Mouse (Mus musculus) neural tube, embryonic 10.5 days (tissue): ENCODE measurements around the gene Mrps6.

Experiments
- DNase-seq: peaks from one replicate; pipeline ENCODE4 v3.0.0-alpha.2; 2017; ENCODE audit warnings: low spot score; ENCODE audit errors: extremely low spot score

Mrps6 gene

GRCm38 (mm10) chr16:92119013-92119515 is 61.0 kb downstream of the Mrps6 start:
- no peak for DNase-seq

- no peak for DNase-seq
Observed at GRCm38 (mm10) chr16:92120899-92121531, 62.9 kb downstream of the Mrps6 start.

DNA sequence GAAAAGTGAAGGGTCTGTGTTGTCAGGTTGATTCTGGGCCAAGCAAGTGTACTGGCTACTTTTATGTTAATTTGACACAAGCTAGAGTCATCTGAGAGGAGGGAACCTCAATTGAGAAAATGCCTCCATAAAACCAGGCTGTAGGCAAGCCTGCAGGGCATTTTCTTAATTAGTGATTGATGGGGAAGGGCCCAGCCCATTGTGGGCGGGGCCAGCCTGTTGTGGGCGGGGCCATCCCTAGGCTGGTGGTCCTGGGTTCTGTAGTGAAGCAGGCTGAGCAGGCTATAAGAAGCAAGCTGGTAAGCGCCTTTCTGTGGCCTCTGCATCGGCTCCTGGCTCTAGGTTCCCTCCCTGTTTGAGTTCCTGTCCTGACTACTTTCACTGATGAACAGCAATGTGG is 69.2 kb downstream of the Mrps6 start:
- no peak for DNase-seq

GRCm38 (mm10) chr16:92127666-92128065 is 69.6 kb downstream of the Mrps6 start:
- DNase-seq, result no peak

DNA sequence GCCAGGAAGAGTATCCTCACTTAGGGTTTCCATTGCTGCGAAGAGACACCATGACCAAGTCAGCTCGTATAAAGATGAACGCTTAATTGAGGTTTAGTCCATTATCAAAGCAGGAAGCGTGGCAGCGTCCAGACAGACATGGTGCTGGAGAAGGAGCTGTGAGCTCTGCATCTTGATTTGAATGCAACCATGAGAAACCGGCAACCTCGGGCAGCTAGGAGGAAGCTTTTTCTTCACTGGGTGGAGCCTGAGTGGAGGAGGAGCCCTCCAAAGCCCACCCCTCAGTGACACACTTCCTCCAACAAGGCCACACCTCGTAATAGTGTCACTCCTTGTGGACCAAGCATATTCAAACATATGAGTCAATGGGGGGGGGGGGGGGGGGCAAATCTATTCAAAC is 71.8 kb downstream of the Mrps6 start:
- no peak for DNase-seq

DNA sequence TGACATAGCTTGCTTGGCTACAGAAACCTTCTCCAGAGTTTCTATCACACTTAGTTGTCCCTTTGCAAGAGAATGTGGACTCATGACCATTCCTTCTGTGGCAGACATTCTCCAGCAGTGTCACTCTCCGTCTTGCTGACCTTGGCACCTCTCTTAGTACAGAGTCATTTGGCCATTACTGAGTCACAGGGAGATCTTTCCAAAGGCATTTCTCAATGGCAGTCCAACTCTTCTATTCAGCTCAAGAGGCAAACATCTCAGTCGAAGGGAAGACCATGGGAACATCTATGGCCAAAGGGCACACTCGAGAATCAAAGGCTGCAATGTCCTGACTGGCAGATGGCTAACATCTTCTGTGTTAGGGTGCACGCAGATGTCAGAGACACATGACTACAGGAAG is 74.4 kb downstream of the Mrps6 start:
- no peak for DNase-seq

DNA sequence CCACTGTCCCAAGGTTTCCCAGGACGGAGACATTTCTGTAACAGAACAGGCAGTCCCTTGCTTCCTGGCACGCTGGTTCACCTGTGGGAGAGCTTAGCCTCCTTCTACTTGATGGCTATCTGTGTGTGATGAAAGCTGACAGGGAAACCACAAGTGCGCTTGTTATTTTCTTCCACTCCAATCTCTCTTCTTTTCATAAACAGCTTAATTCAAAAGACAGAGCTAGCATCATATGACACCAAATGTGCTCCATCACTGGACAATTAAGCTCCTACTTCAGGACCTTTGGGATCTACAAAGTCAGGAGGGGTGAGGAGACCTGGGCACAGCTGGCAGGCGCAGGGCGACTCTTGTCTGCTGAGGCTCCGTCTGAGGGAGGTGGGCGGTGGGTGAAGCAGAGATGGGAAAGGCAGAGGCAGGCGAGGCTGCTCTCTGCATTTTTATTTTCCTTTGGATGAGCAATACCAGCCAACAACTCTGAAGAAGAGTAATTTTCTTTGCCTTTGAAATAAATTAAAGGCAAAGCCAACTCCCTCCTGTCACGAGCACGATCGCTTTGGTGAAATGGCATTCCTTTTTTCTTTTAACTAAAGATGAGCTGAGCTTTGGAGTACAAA is 76.2 kb downstream of the Mrps6 start:
- no peak for DNase-seq

GRCm38 (mm10) chr16:92136275-92136674 is 78.2 kb downstream of the Mrps6 start:
- no peak for DNase-seq

- DNase-seq, result peak; percentile 40
Observed at GRCm38 (mm10) chr16:92139386-92140261, 81.6 kb downstream of the Mrps6 start.

DNA sequence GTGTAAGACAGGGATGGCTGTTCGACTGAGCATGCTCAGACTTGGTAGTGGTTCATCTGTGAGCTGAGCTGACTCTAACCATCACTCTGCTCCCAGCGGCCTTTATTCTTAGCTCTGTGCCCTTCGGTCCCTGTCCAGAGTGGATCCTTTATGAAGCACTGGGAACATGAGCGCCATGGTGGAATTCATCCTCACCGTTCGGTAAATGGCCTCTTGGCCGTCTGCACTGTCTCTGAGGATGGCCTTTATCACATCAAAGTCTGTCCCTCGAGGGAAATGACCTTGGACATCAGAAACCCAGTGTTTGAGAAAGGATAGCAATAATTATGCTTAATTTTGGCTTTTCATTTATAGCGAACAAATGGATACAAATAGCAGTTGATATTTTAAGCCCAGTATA is 82.3 kb downstream of the Mrps6 start:
- no peak for DNase-seq

DNA sequence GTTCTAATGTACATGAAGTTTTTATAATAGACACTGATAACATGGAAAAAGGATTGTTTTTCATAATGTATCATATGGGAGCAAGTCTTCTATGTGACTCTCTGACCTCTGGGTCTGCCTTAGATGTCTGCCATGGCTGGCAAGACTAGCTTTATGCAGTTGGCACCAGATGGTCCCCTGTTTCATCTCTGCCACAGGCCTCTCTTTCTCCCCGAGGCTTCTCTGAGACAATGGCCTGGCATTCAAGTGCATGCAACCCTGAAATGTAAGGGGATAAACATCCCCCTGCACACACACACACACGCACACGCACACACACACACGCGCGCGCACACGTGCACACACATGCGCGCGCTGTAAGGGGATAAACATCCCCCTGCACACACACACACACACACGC is 83.0 kb downstream of the Mrps6 start:
- DNase-seq, result no peak

DNA sequence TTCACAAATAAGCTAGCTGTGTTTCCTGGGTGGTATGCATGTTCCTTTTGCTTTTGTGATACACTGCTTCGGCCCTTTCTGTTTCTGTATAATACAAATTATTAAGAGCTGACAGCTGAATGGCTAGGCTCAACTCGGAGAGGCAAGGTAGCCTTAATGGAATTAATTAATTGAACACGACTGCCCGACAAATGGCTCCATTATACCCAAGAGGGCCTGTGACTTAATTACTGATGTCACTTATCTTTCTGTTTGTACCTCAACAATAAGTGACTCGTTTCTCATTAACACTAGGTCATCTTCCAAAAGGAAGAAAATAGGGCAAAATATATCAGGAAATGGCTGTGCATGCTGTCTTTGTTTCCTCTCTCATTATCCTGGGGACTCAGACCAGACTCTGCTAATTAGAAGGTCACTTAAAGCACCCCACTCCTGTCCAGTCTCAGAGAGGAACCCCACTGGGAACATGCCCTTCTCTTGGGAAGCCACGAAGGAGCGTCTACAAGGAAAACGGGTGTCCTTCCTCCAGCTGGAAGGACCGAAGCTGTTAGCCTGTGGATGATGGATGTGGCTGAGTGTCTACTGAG is 84.4 kb downstream of the Mrps6 start:
- DNase-seq, result no peak

- no peak for DNase-seq
Observed at GRCm38 (mm10) chr16:92147631-92148366, 89.7 kb downstream of the Mrps6 start.

- no peak for DNase-seq
Observed at GRCm38 (mm10) chr16:92148367-92148728, 90.3 kb downstream of the Mrps6 start.

DNA sequence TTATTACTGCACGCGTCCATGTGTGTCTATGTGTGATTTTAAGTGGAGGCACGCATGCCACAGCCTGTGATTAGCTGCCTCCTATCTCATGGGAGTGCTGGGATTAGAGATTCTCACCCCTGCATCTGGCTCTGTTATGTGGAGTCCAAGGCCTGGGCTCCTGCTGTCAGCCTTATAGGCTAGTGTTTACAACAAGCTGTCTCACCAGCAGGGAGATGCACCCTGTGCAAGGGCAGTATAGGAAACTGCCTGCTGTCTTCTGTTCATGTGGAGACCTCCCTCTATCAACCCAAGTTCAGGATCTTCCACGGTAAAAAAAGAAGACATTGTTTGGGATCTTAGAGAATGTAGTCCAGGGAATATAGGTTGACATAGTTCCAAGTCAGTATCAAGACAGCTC is 92.9 kb downstream of the Mrps6 start:
- DNase-seq, result no peak

- DNase-seq, result no peak
Observed at GRCm38 (mm10) chr16:92158021-92158455, 100.0 kb downstream of the Mrps6 start.

GRCm38 (mm10) chr16:92158461-92159091 is 100.5 kb downstream of the Mrps6 start:
- peak; percentile 81 for DNase-seq

DNA sequence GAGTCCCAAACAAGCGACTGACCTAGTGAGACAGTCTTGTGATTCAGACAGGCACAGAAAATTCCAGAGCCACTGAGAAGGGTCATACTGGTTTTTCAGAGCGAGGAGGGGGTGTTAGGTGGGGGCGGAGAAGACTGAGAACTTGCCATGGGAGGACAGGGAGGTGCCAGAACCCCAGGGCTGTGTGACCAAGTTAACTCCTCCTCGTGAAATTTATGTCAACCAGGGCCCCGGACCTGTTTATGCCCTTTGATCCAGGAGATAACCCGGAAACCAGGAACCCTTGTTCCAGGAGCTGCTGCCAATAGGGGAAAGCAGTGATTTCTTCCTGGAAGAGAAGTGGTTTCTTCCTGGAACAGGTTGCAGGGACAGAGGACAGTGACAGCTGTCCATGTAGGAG is 101.0 kb downstream of the Mrps6 start:
- no peak for DNase-seq
